Mouse (Mus musculus) heart, adult 2 months (tissue): ENCODE measurements around the gene Gin1.

Source experiments
- CTCF ChIP-seq: fragments of 200-600 bp; IDR thresholded peaks from 2 replicates; pipeline ENCODE4 v1.8.1; 2022; ENCODE audit warnings: antibody characterized with exemption, mild to moderate bottlenecking, moderate library complexity
- POLR2A ChIP-seq: fragments of 200-500 bp; IDR thresholded peaks from 2 replicates; pipeline ENCODE4 v1.6.1; 2011; ENCODE audit warnings: mild to moderate bottlenecking, low read depth, low read length, control low read depth; ENCODE audit not compliant: insufficient read depth

GRCm38 (mm10) chr1:97804520-97804919, 34.5 kb downstream of the Gin1 start:
- TF ChIP-seq CTCF: no peak
- TF ChIP-seq POLR2A: no peak
